ENCODE assay signal across 19 mouse cellular contexts in genomic region chr9:45703236-45703635, GRCm38 (mm10).
A peak's percentile ranks its signal among the peaks of the same experiment; 100 is the strongest.
DNase-seq lines count a peak whose midpoint lies in the region; ATAC-seq and TF ChIP-seq lines count a peak whose summit lies in the region.
"Had no signal": no experiment of that assay in that cellular context is flagged by ENCODE, and none has a peak within 500 bp of the region (broad histone marks: within the 10 kb centered on the region; RNA-seq: fewer than 3 reads in every experiment).

No protein-coding gene starts in this region.

- H3K4me3 ChIP-seq in left cerebral cortex, adult 2 months, result no peak overlapping the region
- H3K4me3 ChIP-seq in neural tube, embryonic 14.5 days (ENCODE audit: low read depth, low read length), result no peak overlapping the region
- H3K4me3 ChIP-seq in cortical plate, adult 2 months (ENCODE audit: insufficient read depth, low read length), result no peak overlapping the region
- H3K4me3 ChIP-seq in forebrain, embryonic 13.5 days, result no peak overlapping the region
- H3K4me3 ChIP-seq: embryonic facial prominence, embryonic 15.5 days; erythroblast, embryonic 14.5 days; gastrocnemius, adult 2 months; heart, embryonic 12.5 days had no signal

- H3K27ac ChIP-seq in left cerebral cortex, adult 2 months, result no peak overlapping the region
- peak overlapping the region; percentile 16; the same call in 1 of the 2 replicates for H3K27ac ChIP-seq in neural tube, embryonic 14.5 days (ENCODE audit: low read depth, low read length)
- H3K27ac ChIP-seq in cortical plate, adult 2 months (ENCODE audit: insufficient read depth, low read length), result no peak overlapping the region
- H3K27ac ChIP-seq in forebrain, embryonic 13.5 days, result no peak overlapping the region
- H3K27ac ChIP-seq: embryonic facial prominence, embryonic 15.5 days; gastrocnemius, adult 2 months had no signal

- ATAC-seq in neural tube, embryonic 14.5 days (ENCODE audit: low read depth), result no peak
- no peak for ATAC-seq in forebrain, embryonic 13.5 days
- ATAC-seq: forebrain, embryonic 16.5 days had no signal

- no peak for DNase-seq in left cerebral cortex, adult 2 months (ENCODE audit: extremely low spot score in 1 of 2, low spot score in 2 of 2)
- no peak for DNase-seq in left cerebral cortex, adult 18-20 months (ENCODE audit: low spot score in 2 of 2)
- DNase-seq in neural tube, embryonic 10.5 days (ENCODE audit: extremely low spot score, low spot score), result no peak
- peak; percentile 80 for DNase-seq in brain, adult 2 months (ENCODE audit: low read depth, low spot score)
- DNase-seq in kidney, postnatal 36 days, result no peak
- DNase-seq: adrenal gland, adult 2 months; adrenal gland, postnatal 25 days; cerebellum, adult 2 months; cerebellum, postnatal 10 days; embryo, embryonic 11 days; gastrocnemius, adult 2 months; gastrocnemius, postnatal 25 days had no signal

- no peaks in the 10 kb centered on the region for H3K27me3 ChIP-seq in neural tube, embryonic 14.5 days (ENCODE audit: control insufficient read depth, insufficient read depth, low read length)
- no peaks in the 10 kb centered on the region for H3K27me3 ChIP-seq in forebrain, embryonic 13.5 days
- H3K27me3 ChIP-seq: embryonic facial prominence, embryonic 15.5 days had no signal

- H3K4me2 ChIP-seq in neural tube, embryonic 14.5 days (ENCODE audit: low read depth, low read length), result no peak overlapping the region
- no peak overlapping the region for H3K4me2 ChIP-seq in forebrain, embryonic 13.5 days
- H3K4me2 ChIP-seq: embryonic facial prominence, embryonic 15.5 days; heart, embryonic 12.5 days had no signal

- peak; percentile 25 for TF ChIP-seq CTCF in left cerebral cortex, adult 2 months (IDR thresholded peaks at IDR 0.05)
- TF ChIP-seq CTCF in cortical plate, adult 2 months (IDR thresholded peaks at IDR 0.05; ENCODE audit: extremely low read depth, insufficient read depth, low read length), result peak; percentile 30; the same call in 1 of the 2 replicates

- H3K9ac ChIP-seq in neural tube, embryonic 14.5 days (replicated peaks; ENCODE audit: low read depth, low read length), result no peak overlapping the region
- no peak overlapping the region for H3K9ac ChIP-seq in forebrain, embryonic 13.5 days
- H3K9ac ChIP-seq: embryonic facial prominence, embryonic 15.5 days; heart, embryonic 12.5 days had no signal

- H3K4me1 ChIP-seq in neural tube, embryonic 14.5 days (ENCODE audit: control insufficient read depth, insufficient read depth, low read length), result no peaks in the 10 kb centered on the region; the same call in 1 of the 2 replicates
- H3K4me1 ChIP-seq in cortical plate, adult 2 months (ENCODE audit: control insufficient read depth, insufficient read depth, low read length), result peaks cover 4% of the 10 kb centered on the region; the same call in 1 of the 2 replicates
- H3K4me1 ChIP-seq in forebrain, embryonic 13.5 days, result peaks cover 8% of the 10 kb centered on the region
- H3K4me1 ChIP-seq: embryonic facial prominence, embryonic 15.5 days; heart, embryonic 12.5 days had no signal

- WGBS in neural tube, embryonic 14.5 days, result 93% methylated on average over 3 of the region's 3 CpGs
- WGBS in forebrain, embryonic 13.5 days, result 87% methylated on average over 3 of the region's 3 CpGs

- H3K36me3 ChIP-seq in neural tube, embryonic 14.5 days (ENCODE audit: control insufficient read depth, insufficient read depth, low read length), result no peaks in the 10 kb centered on the region
- peaks cover 12% of the 10 kb centered on the region for H3K36me3 ChIP-seq in forebrain, embryonic 13.5 days (ENCODE audit: poor library complexity, severe bottlenecking)
- H3K36me3 ChIP-seq: embryonic facial prominence, embryonic 15.5 days; heart, embryonic 12.5 days had no signal

- no peak for TF ChIP-seq POLR2A in cortical plate, adult 2 months (IDR thresholded peaks at IDR 0.05; ENCODE audit: extremely low read depth, insufficient read depth, low read length)

- no peaks in the 10 kb centered on the region for H3K9me3 ChIP-seq in neural tube, embryonic 14.5 days (ENCODE audit: control insufficient read depth, low read length)
- no peaks in the 10 kb centered on the region for H3K9me3 ChIP-seq in forebrain, embryonic 13.5 days (replicated peaks)
- H3K9me3 ChIP-seq: embryonic facial prominence, embryonic 15.5 days; heart, embryonic 12.5 days had no signal

- intact Hi-C loops in left cerebral cortex, adult 2 months (cut with DNase I), result loop anchor here (5.0 kb wide), 1 partner anchor 111 kb away; no protein-coding TSS in a partner anchor
